Mouse (Mus musculus): ENCODE measurements at regions not wholly inside any gene's neighbourhood (a gene's known extent, or its start where the extent isn't known, plus 50 kb on each side); places are given as distances from the start of the nearest gene placed in this dataset.

DNA sequence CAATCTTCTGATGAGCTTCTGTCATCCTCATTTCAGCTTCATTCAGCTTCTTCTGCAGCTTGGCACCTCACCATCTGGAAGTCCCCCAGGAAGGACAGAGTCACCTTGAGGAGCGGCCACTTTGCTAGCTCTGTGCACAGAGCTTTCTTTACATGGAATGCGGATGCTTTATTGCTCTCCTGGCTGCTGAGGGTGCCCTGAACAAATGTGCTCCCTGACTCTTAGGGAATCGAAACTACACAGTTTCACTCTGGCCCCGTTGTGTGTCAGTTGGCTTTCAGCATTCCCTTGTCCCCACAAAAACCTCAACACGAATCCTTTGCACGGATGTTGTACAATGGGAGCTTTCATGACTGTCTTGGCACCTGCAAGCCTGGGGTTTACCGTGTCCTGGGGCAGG, 330.9 kb upstream of the Thbs1 start:
- Histone ChIP-seq H3K27me3 (ENCODE audit: low read depth, poor library complexity, severe bottlenecking) (no peaks in the 10 kb centered on the region), H3K4me1 (no peaks in the 10 kb centered on the region), H3K27ac (replicated peaks) (no peak overlapping the region), H3K36me3 (no peaks in the 10 kb centered on the region), H3K9me3 (replicated peaks) (no peaks in the 10 kb centered on the region), H3K4me3 (no peak overlapping the region)
- 91% methylated on average over 7 of the region's 7 CpGs for WGBS
- DNase-seq (ENCODE audit: low spot score), result no peak

GRCm38 (mm10) chr2:117787321-117787720, 324.4 kb upstream of the Thbs1 start:
- H3K36me3 ChIP-seq, result no peaks in the 10 kb centered on the region
- no peak for DNase-seq (ENCODE audit: low spot score)
- WGBS, result 70% methylated on average over 1 of the region's 1 CpGs

GRCm38 (mm10) chr2:117794285-117794684, 317.4 kb upstream of the Thbs1 start:
- no peaks in the 10 kb centered on the region for H3K36me3 ChIP-seq
- H3K4me3 ChIP-seq, result no peak overlapping the region
- DNase-seq (ENCODE audit: low spot score), result no peak
- no peaks in the 10 kb centered on the region for H3K27me3 ChIP-seq (ENCODE audit: low read depth, poor library complexity, severe bottlenecking)
- H3K4me1 ChIP-seq, result peaks cover 7% of the 10 kb centered on the region; the same call in 1 of the 2 replicates
- 83% methylated on average over 1 of the region's 1 CpGs for WGBS
- H3K9me3 ChIP-seq (replicated peaks), result no peaks in the 10 kb centered on the region
- H3K27ac ChIP-seq (replicated peaks), result no peak overlapping the region

More at GRCm38 (mm10) chr2:117787321-117787720, 324.4 kb upstream of the Thbs1 start:
- no peaks in the 10 kb centered on the region for H3K9me3 ChIP-seq (replicated peaks)
- no peaks in the 10 kb centered on the region for H3K4me1 ChIP-seq
- H3K27ac ChIP-seq (replicated peaks), result no peak overlapping the region
- no peak overlapping the region for H3K4me3 ChIP-seq
- no peaks in the 10 kb centered on the region for H3K27me3 ChIP-seq (ENCODE audit: low read depth, poor library complexity, severe bottlenecking)

DNA sequence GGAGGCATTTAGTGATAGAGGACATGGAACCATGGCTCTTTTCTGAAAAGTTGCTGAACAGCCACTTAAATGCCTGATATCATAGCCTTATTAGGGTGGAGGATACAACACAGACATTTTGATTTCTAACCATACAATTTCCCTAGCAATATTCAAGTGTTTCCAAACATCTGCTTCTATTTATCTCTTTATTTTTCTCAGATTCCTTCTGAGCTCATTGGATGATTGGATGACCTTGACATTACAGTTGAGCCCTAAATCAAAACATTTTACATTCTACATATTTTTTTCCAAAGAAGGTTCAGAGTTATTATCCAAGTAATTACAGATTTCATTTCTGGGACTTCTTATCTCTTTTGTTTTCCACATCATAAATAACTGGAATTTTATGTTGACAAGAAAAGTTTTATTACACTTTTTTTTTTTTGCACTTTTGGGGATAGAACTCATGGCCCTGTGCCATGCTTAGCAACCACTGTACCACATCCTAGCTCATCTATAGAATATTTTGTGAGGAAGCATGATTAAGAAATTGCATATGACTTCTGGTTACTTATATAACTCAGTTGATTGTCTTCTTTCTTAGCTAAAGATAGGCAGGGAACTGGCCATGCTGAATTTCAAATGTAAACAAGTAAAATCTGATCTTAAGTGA, 309.6 kb upstream of the Thbs1 start:
- H3K27ac ChIP-seq (replicated peaks), result no peak overlapping the region
- H3K27me3 ChIP-seq (ENCODE audit: low read depth, poor library complexity, severe bottlenecking), result no peaks in the 10 kb centered on the region
- no peak overlapping the region for H3K4me3 ChIP-seq
- DNase-seq (ENCODE audit: low spot score), result no peak
- no peaks in the 10 kb centered on the region for H3K9me3 ChIP-seq (replicated peaks)
- H3K4me1 ChIP-seq, result no peaks in the 10 kb centered on the region
- H3K36me3 ChIP-seq, result no peaks in the 10 kb centered on the region

- Histone ChIP-seq H3K4me3 (no peak overlapping the region), H3K9me3 (replicated peaks) (no peaks in the 10 kb centered on the region), H3K4me1 (no peaks in the 10 kb centered on the region), H3K27ac (replicated peaks) (no peak overlapping the region), H3K27me3 (ENCODE audit: low read depth, poor library complexity, severe bottlenecking) (no peaks in the 10 kb centered on the region), H3K36me3 (no peaks in the 10 kb centered on the region)
- 88% methylated on average over 2 of the region's 2 CpGs for WGBS
- DNase-seq (ENCODE audit: low spot score), result no peak
Observed at GRCm38 (mm10) chr2:117802686-117803085, 309.0 kb upstream of the Thbs1 start.

GRCm38 (mm10) chr2:117804686-117805085, 307.0 kb upstream of the Thbs1 start:
- H3K4me3 ChIP-seq, result no peak overlapping the region
- no peaks in the 10 kb centered on the region for H3K27me3 ChIP-seq (ENCODE audit: low read depth, poor library complexity, severe bottlenecking)
- no peaks in the 10 kb centered on the region for H3K4me1 ChIP-seq
- no peak for DNase-seq (ENCODE audit: low spot score)
- no peaks in the 10 kb centered on the region for H3K36me3 ChIP-seq
- no peak overlapping the region for H3K27ac ChIP-seq (replicated peaks)
- H3K9me3 ChIP-seq (replicated peaks), result no peaks in the 10 kb centered on the region

GRCm38 (mm10) chr2:117807121-117807520, 304.6 kb upstream of the Thbs1 start:
- Histone ChIP-seq H3K9me3 (replicated peaks) (no peaks in the 10 kb centered on the region), H3K4me1 (no peaks in the 10 kb centered on the region), H3K36me3 (no peaks in the 10 kb centered on the region), H3K27me3 (ENCODE audit: low read depth, poor library complexity, severe bottlenecking) (no peaks in the 10 kb centered on the region), H3K4me3 (no peak overlapping the region), H3K27ac (replicated peaks) (no peak overlapping the region)
- no peak for DNase-seq (ENCODE audit: low spot score)
- WGBS, result 85% methylated on average over 3 of the region's 3 CpGs

DNA sequence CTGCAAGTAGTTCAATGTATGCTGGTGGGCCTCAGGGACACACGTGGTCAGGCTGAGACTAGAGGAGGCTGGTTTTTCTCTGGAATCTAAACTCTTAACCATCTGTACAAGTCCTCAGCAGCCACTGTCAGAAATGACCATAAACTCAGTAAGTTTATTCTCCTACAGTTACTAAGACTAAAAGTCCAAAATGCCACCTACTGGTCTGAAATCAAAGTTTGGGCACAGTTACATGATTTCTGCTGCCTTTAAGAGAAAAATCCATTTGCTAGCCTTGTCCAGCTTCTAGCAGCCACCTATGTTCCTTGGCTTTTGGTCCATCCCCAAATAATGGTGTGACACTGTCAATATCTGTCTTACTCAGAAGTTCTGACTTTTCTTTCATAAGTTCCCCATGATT, 300.2 kb upstream of the Thbs1 start:
- DNase-seq (ENCODE audit: low spot score), result no peak
- Histone ChIP-seq H3K9me3 (replicated peaks) (no peaks in the 10 kb centered on the region), H3K4me1 (no peaks in the 10 kb centered on the region), H3K27ac (replicated peaks) (no peak overlapping the region), H3K4me3 (no peak overlapping the region), H3K27me3 (ENCODE audit: low read depth, poor library complexity, severe bottlenecking) (no peaks in the 10 kb centered on the region), H3K36me3 (no peaks in the 10 kb centered on the region)
- 73% methylated on average over 1 of the region's 1 CpGs for WGBS

GRCm38 (mm10) chr2:117811931-117812330, 299.7 kb upstream of the Thbs1 start:
- H3K36me3 ChIP-seq, result no peaks in the 10 kb centered on the region
- no peak overlapping the region for H3K27ac ChIP-seq (replicated peaks)
- no peaks in the 10 kb centered on the region for H3K27me3 ChIP-seq (ENCODE audit: low read depth, poor library complexity, severe bottlenecking)
- H3K4me1 ChIP-seq, result no peaks in the 10 kb centered on the region
- no peaks in the 10 kb centered on the region for H3K9me3 ChIP-seq (replicated peaks)
- 82% methylated on average over 2 of the region's 2 CpGs for WGBS
- no peak for DNase-seq (ENCODE audit: low spot score)
- no peak overlapping the region for H3K4me3 ChIP-seq

DNA sequence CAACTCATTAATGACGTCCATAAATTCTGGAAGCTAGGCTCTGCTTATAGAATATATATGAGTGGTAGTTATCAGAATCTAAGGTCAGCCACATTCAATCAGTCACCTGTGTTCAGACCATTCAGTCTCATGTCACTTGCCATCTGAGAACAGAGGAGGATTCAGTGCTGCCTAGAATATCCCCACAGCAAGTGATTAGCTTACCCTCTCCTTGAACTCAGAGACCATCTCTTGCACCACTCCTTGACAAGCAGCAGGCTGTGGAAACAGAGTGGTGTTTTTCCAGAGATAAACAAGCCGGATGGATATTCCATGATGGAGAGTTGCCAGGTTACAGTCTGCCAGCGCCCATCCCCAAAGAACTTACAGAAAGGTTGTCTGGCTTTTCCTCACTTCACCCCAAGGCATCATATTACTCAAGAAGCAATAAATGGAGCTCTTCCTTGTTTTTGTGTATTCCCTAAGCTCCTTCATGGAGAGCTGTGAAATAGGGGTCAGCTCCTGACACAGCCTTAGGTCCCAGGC, 291.9 kb upstream of the Thbs1 start:
- WGBS, result 95% methylated on average over 3 of the region's 3 CpGs
- DNase-seq (ENCODE audit: low spot score), result no peak
- no peaks in the 10 kb centered on the region for H3K36me3 ChIP-seq

DNA sequence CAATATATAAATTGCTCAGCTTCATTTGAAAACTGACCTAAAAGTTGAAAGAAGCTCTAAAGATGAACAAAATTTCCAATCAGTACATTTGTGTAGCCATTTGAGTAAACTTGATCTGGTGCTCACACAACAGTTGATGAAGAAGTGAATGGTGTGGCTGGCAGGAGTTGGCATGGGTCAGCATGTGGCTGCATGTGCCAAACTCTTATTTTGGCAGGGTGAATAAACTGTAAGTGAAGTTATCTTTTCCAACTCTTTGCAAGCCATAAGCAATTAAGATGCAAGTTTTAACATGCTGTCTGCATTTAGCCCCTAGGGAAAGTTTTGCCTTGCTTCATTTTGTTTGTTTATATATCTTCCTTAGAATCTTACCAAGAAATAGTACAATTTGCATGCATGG, 291.0 kb upstream of the Thbs1 start:
- no peaks in the 10 kb centered on the region for H3K9me3 ChIP-seq (replicated peaks)
- H3K27me3 ChIP-seq (ENCODE audit: low read depth, poor library complexity, severe bottlenecking), result no peaks in the 10 kb centered on the region
- no peak overlapping the region for H3K4me3 ChIP-seq
- DNase-seq (ENCODE audit: low spot score), result no peak
- no peaks in the 10 kb centered on the region for H3K36me3 ChIP-seq
- H3K27ac ChIP-seq (replicated peaks), result no peak overlapping the region
- H3K4me1 ChIP-seq, result no peaks in the 10 kb centered on the region

More for the DNA sequence above, 291.9 kb upstream of the Thbs1 start:
- no peaks in the 10 kb centered on the region for H3K9me3 ChIP-seq (replicated peaks)
- H3K4me3 ChIP-seq, result no peak overlapping the region
- H3K4me1 ChIP-seq, result no peaks in the 10 kb centered on the region
- no peak overlapping the region for H3K27ac ChIP-seq (replicated peaks)
- H3K27me3 ChIP-seq (ENCODE audit: low read depth, poor library complexity, severe bottlenecking), result no peaks in the 10 kb centered on the region

- no peak overlapping the region for H3K27ac ChIP-seq (replicated peaks)
- H3K4me3 ChIP-seq, result no peak overlapping the region
- no peak for DNase-seq (ENCODE audit: low spot score)
- H3K9me3 ChIP-seq (replicated peaks), result no peaks in the 10 kb centered on the region
- H3K36me3 ChIP-seq, result no peaks in the 10 kb centered on the region
- no peaks in the 10 kb centered on the region for H3K4me1 ChIP-seq
- WGBS, result 91% methylated on average over 8 of the region's 8 CpGs
- no peaks in the 10 kb centered on the region for H3K27me3 ChIP-seq (ENCODE audit: low read depth, poor library complexity, severe bottlenecking)
Observed at GRCm38 (mm10) chr2:117825088-117825487, 286.6 kb upstream of the Thbs1 start.

DNA sequence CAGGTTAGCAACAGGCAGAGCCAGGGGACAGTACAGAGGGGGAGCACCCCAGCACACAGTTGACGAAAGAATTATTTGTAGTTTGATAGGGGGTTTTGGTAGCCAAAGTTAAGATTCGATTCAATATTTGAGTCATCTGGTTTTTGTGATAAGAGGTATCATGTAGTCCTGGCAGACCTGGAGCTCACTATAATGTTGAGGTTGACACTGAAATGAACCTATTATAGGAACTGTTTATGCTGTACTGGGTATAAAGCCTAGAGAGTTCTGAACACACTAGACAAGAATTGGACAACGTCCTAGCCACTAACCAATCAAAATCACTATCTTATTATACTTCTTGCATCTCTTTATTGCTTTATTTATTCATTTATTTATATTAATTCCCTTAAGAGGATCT, 284.4 kb upstream of the Thbs1 start:
- WGBS, result 92% methylated on average over 3 of the region's 3 CpGs

GRCm38 (mm10) chr2:117838387-117838786, 273.3 kb upstream of the Thbs1 start:
- H3K4me1 ChIP-seq, result no peaks in the 10 kb centered on the region
- no peak overlapping the region for H3K4me3 ChIP-seq
- H3K36me3 ChIP-seq, result no peaks in the 10 kb centered on the region
- no peaks in the 10 kb centered on the region for H3K9me3 ChIP-seq (replicated peaks)
- H3K27ac ChIP-seq (replicated peaks), result no peak overlapping the region
- H3K27me3 ChIP-seq (ENCODE audit: low read depth, poor library complexity, severe bottlenecking), result no peaks in the 10 kb centered on the region
- 73% methylated on average over 2 of the region's 2 CpGs for whole genome bisulfite sequencing
- no peak for DNase-seq (ENCODE audit: low spot score)

More for the DNA sequence above, 284.4 kb upstream of the Thbs1 start:
- H3K4me3 ChIP-seq, result no peak overlapping the region
- no peaks in the 10 kb centered on the region for H3K36me3 ChIP-seq
- H3K27me3 ChIP-seq (ENCODE audit: low read depth, poor library complexity, severe bottlenecking), result no peaks in the 10 kb centered on the region
- no peaks in the 10 kb centered on the region for H3K4me1 ChIP-seq
- no peak overlapping the region for H3K27ac ChIP-seq (replicated peaks)
- no peak for DNase-seq (ENCODE audit: low spot score)
- no peaks in the 10 kb centered on the region for H3K9me3 ChIP-seq (replicated peaks)

Measured in midbrain, embryonic 10.5 days (tissue).